Mouse (Mus musculus): Measurements from ENCODE around the gene Cacna2d3. TPM values are rescaled to one million over a fixed set of nuclear protein-coding genes. Genes with fewer than 3 reads are reported as not detected.

The Cacna2d3 gene
- polyA plus RNA-seq, 1 experiment from 2014 or later = 2.0 TPM

DNA sequence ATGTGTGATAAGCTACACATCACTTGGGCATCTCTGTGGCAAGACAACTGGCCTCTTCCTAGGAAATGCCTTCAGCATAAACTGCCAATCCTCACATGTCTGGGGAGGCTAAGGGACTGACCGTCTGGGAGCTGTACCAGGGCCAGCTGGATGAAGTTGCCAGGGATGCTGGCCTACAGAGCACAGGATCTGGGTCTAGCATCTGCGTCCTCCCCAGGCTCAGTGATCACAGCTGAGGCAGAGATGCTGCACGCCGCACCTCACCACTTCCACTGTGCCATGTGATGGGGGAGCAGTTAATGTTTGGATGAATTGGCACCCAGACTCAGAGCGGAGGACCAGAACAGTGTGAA lies 397.3 kb downstream of the Cacna2d3 start:
- Histone ChIP-seq H3K4me2 (ENCODE audit: low read depth, severe bottlenecking) (no peak overlapping the region), H3K27me3 (ENCODE audit: control insufficient read depth, insufficient read depth, low read length) (no peaks in the 10 kb centered on the region), H3K36me3 (ENCODE audit: control insufficient read depth, insufficient read depth, low read length) (no peaks in the 10 kb centered on the region), H3K4me1 (ENCODE audit: control insufficient read depth, insufficient read depth, low read length) (no peaks in the 10 kb centered on the region), H3K27ac (replicated peaks; ENCODE audit: low read depth, low read length) (no peak overlapping the region), H3K4me3 (ENCODE audit: low read depth, low read length) (no peak overlapping the region), H3K9me3 (ENCODE audit: control insufficient read depth, low read length) (no peaks in the 10 kb centered on the region), H3K9ac (ENCODE audit: low read length) (no peak overlapping the region)
- ATAC-seq (ENCODE audit: insufficient number of reproducible peaks, low FRiP score, low TSS enrichment, low read depth) (no peak), DNase-seq (ENCODE audit: low spot score) (no peak)
- WGBS = 87% methylated on average over 5 of the region's 5 CpGs

DNA sequence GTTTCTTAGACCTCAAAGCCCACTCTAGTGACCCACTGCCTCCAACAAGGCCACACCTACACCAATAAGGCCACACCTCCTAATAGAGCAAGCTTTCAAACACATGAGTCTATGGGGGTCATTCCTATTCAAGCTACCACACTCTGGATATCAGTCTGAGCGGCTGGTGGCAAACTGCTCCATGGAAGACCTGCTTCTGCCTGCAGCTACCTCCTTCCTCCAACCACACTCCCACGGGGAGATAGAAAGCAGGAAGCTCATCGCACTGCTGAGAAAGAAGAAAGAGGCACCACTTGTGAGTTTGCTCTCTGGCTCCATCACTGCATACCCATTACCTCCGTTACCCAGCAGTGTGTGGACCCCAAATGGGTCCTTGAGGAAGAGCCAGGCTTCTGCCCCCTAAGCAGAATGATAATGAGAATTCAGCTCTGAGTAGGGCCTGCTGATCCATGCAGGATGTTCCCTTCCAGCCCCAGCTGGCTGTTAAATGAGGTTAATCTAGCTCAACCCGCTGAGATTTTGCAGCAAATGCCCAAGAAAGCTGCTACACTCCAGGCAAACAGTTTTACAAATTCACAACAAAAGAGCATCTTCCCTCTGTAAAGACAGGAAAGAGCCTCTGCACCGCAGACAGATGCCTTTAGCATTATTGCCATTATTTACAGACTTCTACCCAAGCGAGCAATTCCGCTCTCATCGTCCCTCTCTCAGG lies 397.8 kb downstream of the Cacna2d3 start:
- no peak for ATAC-seq (ENCODE audit: insufficient number of reproducible peaks, low FRiP score, low TSS enrichment, low read depth)
- H3K9me3 ChIP-seq (ENCODE audit: control insufficient read depth, low read length) = no peaks in the 10 kb centered on the region
- no peak for DNase-seq (ENCODE audit: low spot score)
- H3K4me3 ChIP-seq (ENCODE audit: low read depth, low read length) = no peak overlapping the region
- 88% methylated on average over 9 of the region's 9 CpGs for WGBS
- H3K27me3 ChIP-seq (ENCODE audit: control insufficient read depth, insufficient read depth, low read length) = no peaks in the 10 kb centered on the region
- H3K4me2 ChIP-seq (ENCODE audit: low read depth, severe bottlenecking) = no peak overlapping the region
- no peaks in the 10 kb centered on the region for H3K4me1 ChIP-seq (ENCODE audit: control insufficient read depth, insufficient read depth, low read length)
- H3K9ac ChIP-seq (ENCODE audit: low read length) = no peak overlapping the region
- H3K36me3 ChIP-seq (ENCODE audit: control insufficient read depth, insufficient read depth, low read length) = no peaks in the 10 kb centered on the region
- no peak overlapping the region for H3K27ac ChIP-seq (replicated peaks; ENCODE audit: low read depth, low read length)

DNA sequence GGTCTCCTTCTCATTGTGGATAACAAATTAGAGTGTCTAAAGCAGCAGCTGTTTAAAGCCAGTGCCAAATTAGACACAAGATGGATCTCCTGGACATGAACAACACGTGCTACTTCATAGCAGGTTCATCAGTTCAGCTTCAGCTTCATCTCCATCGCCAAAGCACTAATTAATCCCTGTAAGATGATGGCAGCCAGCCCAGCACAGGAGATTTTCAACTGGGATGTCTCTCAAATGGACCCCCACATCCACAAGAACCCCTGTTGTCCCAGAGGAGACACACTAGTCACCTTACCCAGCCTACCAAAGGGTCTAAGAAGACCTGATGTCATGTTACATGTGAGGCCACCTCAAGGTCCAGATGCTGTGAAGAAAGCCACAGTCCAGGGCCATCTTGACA lies 408.2 kb downstream of the Cacna2d3 start:
- H3K4me3 ChIP-seq (ENCODE audit: low read depth, low read length) = no peak overlapping the region
- H3K27ac ChIP-seq (replicated peaks; ENCODE audit: low read depth, low read length) = no peak overlapping the region
- H3K4me2 ChIP-seq (ENCODE audit: low read depth, severe bottlenecking) = no peak overlapping the region
- 84% methylated on average over 2 of the region's 2 CpGs for WGBS
- no peak overlapping the region for H3K9ac ChIP-seq (ENCODE audit: low read length)
- no peaks in the 10 kb centered on the region for H3K27me3 ChIP-seq (ENCODE audit: control insufficient read depth, insufficient read depth, low read length)
- no peaks in the 10 kb centered on the region for H3K9me3 ChIP-seq (ENCODE audit: control insufficient read depth, low read length)
- DNase-seq (ENCODE audit: low spot score) (no peak), ATAC-seq (ENCODE audit: insufficient number of reproducible peaks, low FRiP score, low TSS enrichment, low read depth) (no peak)
- H3K4me1 ChIP-seq (ENCODE audit: control insufficient read depth, insufficient read depth, low read length) = no peaks in the 10 kb centered on the region
- H3K36me3 ChIP-seq (ENCODE audit: control insufficient read depth, insufficient read depth, low read length) = no peaks in the 10 kb centered on the region

DNA sequence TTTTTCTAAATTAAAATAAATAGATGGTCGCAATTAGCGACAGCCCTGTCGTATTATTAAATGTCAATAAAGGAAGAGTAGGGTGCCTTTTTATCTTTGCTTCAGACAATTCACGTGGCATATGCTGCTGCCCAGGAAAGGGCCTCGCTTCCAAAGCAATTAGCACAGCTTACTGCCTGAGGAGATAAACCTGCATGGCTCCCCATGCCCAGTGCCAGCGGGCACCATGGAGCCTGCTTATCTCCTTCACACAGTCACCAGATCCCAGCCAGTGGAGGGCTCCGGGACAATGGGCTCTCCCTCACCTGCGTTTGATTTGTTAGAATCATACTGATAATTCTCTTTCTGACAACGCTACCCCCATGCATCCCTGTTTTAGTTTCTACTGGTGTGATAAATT lies 416.0 kb downstream of the Cacna2d3 start:
- H3K9ac ChIP-seq (ENCODE audit: low read length) = no peak overlapping the region
- DNase-seq (ENCODE audit: low spot score) (no peak), ATAC-seq (ENCODE audit: insufficient number of reproducible peaks, low FRiP score, low TSS enrichment, low read depth) (no peak)
- no peaks in the 10 kb centered on the region for H3K9me3 ChIP-seq (ENCODE audit: control insufficient read depth, low read length)
- no peaks in the 10 kb centered on the region for H3K36me3 ChIP-seq (ENCODE audit: control insufficient read depth, insufficient read depth, low read length)
- no peaks in the 10 kb centered on the region for H3K4me1 ChIP-seq (ENCODE audit: control insufficient read depth, insufficient read depth, low read length)
- no peak overlapping the region for H3K4me3 ChIP-seq (ENCODE audit: low read depth, low read length)
- H3K4me2 ChIP-seq (ENCODE audit: low read depth, severe bottlenecking) = no peak overlapping the region
- 87% methylated on average over 9 of the region's 9 CpGs for WGBS
- no peak overlapping the region for H3K27ac ChIP-seq (replicated peaks; ENCODE audit: low read depth, low read length)
- H3K27me3 ChIP-seq (ENCODE audit: control insufficient read depth, insufficient read depth, low read length) = no peaks in the 10 kb centered on the region

DNA sequence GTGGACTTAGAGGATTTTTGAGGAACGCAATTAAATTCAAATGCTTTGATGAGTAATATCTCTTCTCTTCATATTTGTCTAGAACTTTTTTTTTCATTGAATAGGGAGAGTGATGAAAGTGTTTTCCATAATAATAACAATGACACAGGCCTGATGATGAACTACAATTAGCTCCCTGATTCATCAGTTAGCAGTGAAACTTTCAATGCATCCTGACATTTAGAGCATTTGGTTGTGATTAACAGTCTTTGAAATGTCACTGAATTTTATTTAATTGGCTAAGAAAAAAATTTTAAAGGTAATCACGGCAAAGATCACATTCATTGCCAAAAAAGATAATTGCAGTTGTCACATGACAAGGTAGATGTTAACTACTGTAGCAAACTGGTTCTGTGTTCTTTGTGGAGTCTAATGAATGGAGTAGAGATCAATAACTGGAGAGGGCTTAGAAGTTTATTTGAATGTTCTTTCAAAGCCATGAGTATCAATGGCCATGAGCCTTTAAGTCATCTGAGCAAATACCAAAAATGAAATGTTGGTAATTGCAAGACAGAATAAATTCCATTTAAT lies 425.4 kb downstream of the Cacna2d3 start:
- Histone ChIP-seq H3K4me2 (ENCODE audit: low read depth, severe bottlenecking) (no peak overlapping the region), H3K27ac (replicated peaks; ENCODE audit: low read depth, low read length) (no peak overlapping the region), H3K4me1 (ENCODE audit: control insufficient read depth, insufficient read depth, low read length) (no peaks in the 10 kb centered on the region), H3K27me3 (ENCODE audit: control insufficient read depth, insufficient read depth, low read length) (no peaks in the 10 kb centered on the region), H3K9ac (ENCODE audit: low read length) (no peak overlapping the region), H3K4me3 (ENCODE audit: low read depth, low read length) (no peak overlapping the region), H3K36me3 (ENCODE audit: control insufficient read depth, insufficient read depth, low read length) (no peaks in the 10 kb centered on the region), H3K9me3 (ENCODE audit: control insufficient read depth, low read length) (no peaks in the 10 kb centered on the region)
- DNase-seq (ENCODE audit: low spot score) (no peak), ATAC-seq (ENCODE audit: insufficient number of reproducible peaks, low FRiP score, low TSS enrichment, low read depth) (no peak)
- 68% methylated on average over 2 of the region's 2 CpGs for WGBS

DNA sequence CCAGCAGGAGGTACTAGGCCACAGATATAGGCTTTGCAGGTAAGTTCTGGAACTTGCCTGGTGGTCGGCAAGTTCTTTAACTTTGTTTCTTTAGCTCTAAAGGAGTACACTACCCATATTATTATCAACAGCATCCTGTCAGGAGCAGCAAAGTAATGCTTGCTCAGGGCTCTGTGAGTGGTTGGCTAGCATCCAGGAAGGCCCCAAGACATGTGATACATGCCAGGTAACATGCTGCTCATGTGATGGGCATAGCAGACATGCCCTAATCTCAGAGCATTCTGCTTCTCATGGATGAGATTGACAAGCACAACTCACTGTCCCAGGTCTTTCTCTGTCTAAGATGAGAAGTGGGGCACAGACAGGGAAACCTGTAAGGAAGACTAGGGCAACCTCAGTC lies 442.8 kb downstream of the Cacna2d3 start:
- H3K36me3 ChIP-seq (ENCODE audit: control insufficient read depth, insufficient read depth, low read length) = no peaks in the 10 kb centered on the region
- H3K9ac ChIP-seq (ENCODE audit: low read length) = no peak overlapping the region

DNA sequence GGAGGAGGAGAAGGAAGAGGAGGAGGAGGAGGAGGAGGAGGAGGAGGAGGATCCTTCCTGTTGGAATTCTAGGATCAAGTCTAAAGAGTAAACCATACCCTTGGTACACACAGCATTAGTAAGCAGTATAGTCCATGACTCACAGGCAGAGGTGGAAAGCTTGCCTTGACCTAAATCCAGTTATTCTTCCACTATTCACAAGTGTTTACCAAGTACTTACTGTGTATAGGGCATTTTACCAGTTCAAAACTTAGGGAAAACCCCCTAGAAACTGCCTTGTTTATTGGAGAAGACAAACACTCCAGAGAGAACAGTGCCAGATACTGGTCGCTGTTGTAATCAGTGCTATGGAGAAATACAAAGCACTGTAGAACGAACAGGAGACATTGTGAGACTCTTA lies 443.3 kb downstream of the Cacna2d3 start:
- no peak overlapping the region for H3K9ac ChIP-seq (ENCODE audit: low read length)
- no peaks in the 10 kb centered on the region for H3K27me3 ChIP-seq (ENCODE audit: control insufficient read depth, insufficient read depth, low read length)
- no peaks in the 10 kb centered on the region for H3K4me1 ChIP-seq (ENCODE audit: control insufficient read depth, insufficient read depth, low read length)
- DNase-seq (ENCODE audit: low spot score) = no peak
- H3K27ac ChIP-seq (replicated peaks; ENCODE audit: low read depth, low read length) = no peak overlapping the region
- WGBS = 86% methylated on average over 2 of the region's 2 CpGs
- H3K4me3 ChIP-seq (ENCODE audit: low read depth, low read length) = no peak overlapping the region
- no peak for ATAC-seq (ENCODE audit: insufficient number of reproducible peaks, low FRiP score, low TSS enrichment, low read depth)
- H3K4me2 ChIP-seq (ENCODE audit: low read depth, severe bottlenecking) = no peak overlapping the region
- H3K36me3 ChIP-seq (ENCODE audit: control insufficient read depth, insufficient read depth, low read length) = no peaks in the 10 kb centered on the region
- no peaks in the 10 kb centered on the region for H3K9me3 ChIP-seq (ENCODE audit: control insufficient read depth, low read length)

More for the DNA sequence above, 442.8 kb downstream of the Cacna2d3 start:
- WGBS = 96% methylated on average over 1 of the region's 1 CpGs
- no peak for DNase-seq (ENCODE audit: low spot score)
- no peaks in the 10 kb centered on the region for H3K27me3 ChIP-seq (ENCODE audit: control insufficient read depth, insufficient read depth, low read length)
- H3K27ac ChIP-seq (replicated peaks; ENCODE audit: low read depth, low read length) = no peak overlapping the region
- no peak overlapping the region for H3K4me2 ChIP-seq (ENCODE audit: low read depth, severe bottlenecking)
- no peaks in the 10 kb centered on the region for H3K9me3 ChIP-seq (ENCODE audit: control insufficient read depth, low read length)
- ATAC-seq (ENCODE audit: insufficient number of reproducible peaks, low FRiP score, low TSS enrichment, low read depth) = no peak
- H3K4me1 ChIP-seq (ENCODE audit: control insufficient read depth, insufficient read depth, low read length) = no peaks in the 10 kb centered on the region
- H3K4me3 ChIP-seq (ENCODE audit: low read depth, low read length) = no peak overlapping the region

DNA sequence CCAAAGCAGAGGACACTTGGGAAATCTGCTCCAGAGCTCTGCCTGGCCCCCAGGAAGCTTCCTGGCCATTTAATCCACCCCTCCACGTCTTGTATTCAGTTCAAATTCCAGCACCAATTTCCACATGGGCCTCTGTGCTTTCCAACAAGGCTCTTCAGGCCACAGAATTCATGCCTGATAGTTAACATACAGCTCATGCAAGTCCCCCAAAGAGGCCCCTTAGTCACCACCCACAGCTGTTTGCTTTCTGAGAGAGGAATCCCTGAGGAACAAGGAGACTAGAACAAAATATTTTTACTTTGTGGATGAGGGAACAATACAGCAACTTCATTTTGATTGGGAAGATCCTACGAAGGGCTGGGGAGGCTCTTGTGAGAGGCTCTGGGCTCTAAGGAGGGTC lies 444.0 kb downstream of the Cacna2d3 start:
- no peaks in the 10 kb centered on the region for H3K4me1 ChIP-seq (ENCODE audit: control insufficient read depth, insufficient read depth, low read length)
- H3K9ac ChIP-seq (ENCODE audit: low read length) = no peak overlapping the region
- no peak for DNase-seq (ENCODE audit: low spot score)
- ATAC-seq (ENCODE audit: insufficient number of reproducible peaks, low FRiP score, low TSS enrichment, low read depth) = no peak
- H3K4me2 ChIP-seq (ENCODE audit: low read depth, severe bottlenecking) = no peak overlapping the region
- no peak overlapping the region for H3K27ac ChIP-seq (replicated peaks; ENCODE audit: low read depth, low read length)
- H3K27me3 ChIP-seq (ENCODE audit: control insufficient read depth, insufficient read depth, low read length) = no peaks in the 10 kb centered on the region
- H3K9me3 ChIP-seq (ENCODE audit: control insufficient read depth, low read length) = no peaks in the 10 kb centered on the region
- WGBS = 70% methylated on average over 2 of the region's 2 CpGs
- no peak overlapping the region for H3K4me3 ChIP-seq (ENCODE audit: low read depth, low read length)
- H3K36me3 ChIP-seq (ENCODE audit: control insufficient read depth, insufficient read depth, low read length) = no peaks in the 10 kb centered on the region

DNA sequence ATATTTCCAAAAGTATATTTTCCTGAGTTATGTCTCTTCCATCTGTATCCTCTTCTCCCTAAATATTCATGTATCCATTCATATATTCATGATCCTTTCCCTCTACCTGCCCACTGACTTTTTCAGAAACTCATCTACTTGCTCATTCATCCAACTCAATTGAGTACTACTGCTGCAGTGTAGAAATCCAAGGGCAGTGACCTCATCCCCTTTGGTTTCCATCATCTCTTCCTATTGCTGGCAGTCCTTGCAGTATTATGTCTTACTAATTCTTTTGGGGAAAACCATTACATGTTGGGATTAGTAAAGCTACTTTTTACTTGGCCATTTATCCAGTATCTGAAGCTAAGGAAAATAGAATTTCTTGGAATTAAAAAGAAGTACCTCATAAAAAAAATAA lies 447.8 kb downstream of the Cacna2d3 start:
- no peak overlapping the region for H3K27ac ChIP-seq (replicated peaks; ENCODE audit: low read depth, low read length)
- no peak for DNase-seq (ENCODE audit: low spot score)
- ATAC-seq (ENCODE audit: insufficient number of reproducible peaks, low FRiP score, low TSS enrichment, low read depth) = no peak
- H3K4me2 ChIP-seq (ENCODE audit: low read depth, severe bottlenecking) = no peak overlapping the region
- no peak overlapping the region for H3K9ac ChIP-seq (ENCODE audit: low read length)
- H3K27me3 ChIP-seq (ENCODE audit: control insufficient read depth, insufficient read depth, low read length) = no peaks in the 10 kb centered on the region
- no peak overlapping the region for H3K4me3 ChIP-seq (ENCODE audit: low read depth, low read length)
- H3K9me3 ChIP-seq (ENCODE audit: control insufficient read depth, low read length) = no peaks in the 10 kb centered on the region
- H3K36me3 ChIP-seq (ENCODE audit: control insufficient read depth, insufficient read depth, low read length) = no peaks in the 10 kb centered on the region
- H3K4me1 ChIP-seq (ENCODE audit: control insufficient read depth, insufficient read depth, low read length) = no peaks in the 10 kb centered on the region; the same call in 1 of the 2 replicates
